Mouse (Mus musculus) small intestine, adult 2 months (tissue): ENCODE data around the gene Klf12.

Experiments
- CTCF ChIP-seq: fragments of 200-500 bp; IDR thresholded peaks from 2 replicates; pipeline ENCODE4 v1.5.1; 2012; ENCODE audit warnings: low read depth, mild to moderate bottlenecking, control low read depth, inconsistent platforms, low read length, moderate library complexity, mixed read lengths; ENCODE audit not compliant: insufficient replicate concordance, insufficient read length; ENCODE audit errors: extremely low read depth
- POLR2A ChIP-seq: fragments of 200-500 bp; IDR thresholded peaks from 2 replicates; pipeline ENCODE4 v1.6.1; 2012; ENCODE audit warnings: low read depth, mild to moderate bottlenecking, control low read depth, inconsistent platforms, low read length, moderate library complexity

DNA sequence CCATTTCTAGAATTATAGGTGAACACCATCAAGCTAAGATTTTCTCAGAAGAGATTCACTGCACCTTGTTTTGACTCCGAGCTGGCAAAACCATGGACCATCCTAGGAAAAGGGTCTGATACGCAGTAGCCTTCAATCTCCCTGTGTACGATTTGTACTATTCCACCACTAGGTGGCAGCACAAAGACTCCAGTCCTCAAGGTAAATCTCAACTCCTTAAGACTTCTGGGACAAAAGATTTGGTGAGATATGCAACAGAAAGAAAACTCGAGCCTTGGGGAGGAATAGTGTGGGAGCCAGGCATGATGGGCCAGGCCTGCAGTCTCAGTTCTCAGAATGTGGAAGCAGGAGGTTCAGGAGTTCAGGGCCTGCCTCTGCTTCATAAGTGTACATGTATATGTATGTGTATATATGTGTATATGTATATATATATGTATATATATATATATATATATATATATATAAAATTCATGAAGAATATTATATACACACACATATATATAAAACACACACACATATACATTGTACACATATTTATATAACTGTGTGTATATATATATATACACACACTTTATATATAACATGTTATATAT lies 274.6 kb downstream of the Klf12 start:
- peak; percentile 32; the same call in 1 of the 2 replicates for TF ChIP-seq CTCF
- no peak for TF ChIP-seq POLR2A
